Mouse (Mus musculus): ENCODE data around the gene F2rl3. TPM values are rescaled to one million over a fixed set of nuclear protein-coding genes. Genes with fewer than 3 reads are reported as not detected.

F2rl3 gene
- polyA plus RNA-seq, 1 experiment, result 0.38 TPM

DNA sequence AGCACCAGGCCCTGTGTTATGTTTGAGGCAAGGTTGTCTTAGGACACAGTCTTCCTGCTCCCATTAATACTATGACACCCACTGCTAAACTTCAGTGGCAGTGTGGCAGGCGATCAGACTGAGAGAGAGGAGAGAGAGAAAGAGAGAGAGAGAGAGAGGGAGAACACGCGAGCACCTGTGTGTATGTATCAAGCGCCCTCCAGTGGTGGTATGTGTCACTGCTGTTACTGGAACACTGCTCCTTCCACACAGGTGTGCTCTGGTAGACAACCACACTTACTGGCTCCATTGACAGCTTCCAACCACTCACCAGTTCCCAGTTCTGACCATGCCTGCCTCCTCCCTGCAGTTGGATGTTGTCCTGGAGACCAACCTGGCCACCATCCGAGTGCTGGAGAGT is 15.6 kb upstream of the F2rl3 start:
- TF ChIP-seq POLR2A (IDR thresholded peaks at IDR 0.05; ENCODE audit: extremely low read depth, insufficient read depth, low read length), result no peak
- TF ChIP-seq CTCF (IDR thresholded peaks at IDR 0.05; ENCODE audit: extremely low read depth, insufficient read depth, low read length), result peak; percentile 82
- Histone ChIP-seq H3K4me1 (ENCODE audit: control insufficient read depth, insufficient read depth, low read length) (no peaks in the 10 kb centered on the region), H3K4me3 (ENCODE audit: insufficient read depth, low read length) (no peak overlapping the region)

DNA sequence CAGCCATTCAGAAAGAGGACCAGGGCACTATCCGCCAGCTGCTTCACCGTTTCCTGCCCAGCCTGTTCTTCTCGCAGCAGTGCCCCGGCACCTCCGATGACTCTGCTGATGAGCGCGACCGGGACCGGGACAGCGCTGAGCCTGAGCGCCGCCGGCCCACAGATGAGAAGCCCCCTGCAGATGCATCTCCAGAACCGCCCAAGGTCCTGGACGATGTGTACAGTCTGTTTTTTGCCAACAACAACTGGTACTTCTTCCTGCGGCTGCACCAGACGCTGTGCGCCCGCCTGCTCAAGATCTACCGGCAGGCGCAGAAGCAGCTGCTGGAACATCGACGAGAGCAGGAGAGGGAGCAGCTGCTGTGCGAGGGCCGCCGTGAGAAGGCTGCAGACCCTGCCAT is 11.8 kb upstream of the F2rl3 start:
- no peak overlapping the region for H3K27ac ChIP-seq (ENCODE audit: insufficient read depth, low read length)
- no peak overlapping the region for H3K4me3 ChIP-seq (ENCODE audit: insufficient read depth, low read length)
- no peak for TF ChIP-seq POLR2A (IDR thresholded peaks at IDR 0.05; ENCODE audit: extremely low read depth, insufficient read depth, low read length)
- no peak for TF ChIP-seq CTCF (IDR thresholded peaks at IDR 0.05; ENCODE audit: extremely low read depth, insufficient read depth, low read length)
- no peaks in the 10 kb centered on the region for H3K4me1 ChIP-seq (ENCODE audit: control insufficient read depth, insufficient read depth, low read length)

More for the DNA sequence above, 15.6 kb upstream of the F2rl3 start:
- H3K27ac ChIP-seq (ENCODE audit: insufficient read depth, low read length), result no peak overlapping the region

DNA sequence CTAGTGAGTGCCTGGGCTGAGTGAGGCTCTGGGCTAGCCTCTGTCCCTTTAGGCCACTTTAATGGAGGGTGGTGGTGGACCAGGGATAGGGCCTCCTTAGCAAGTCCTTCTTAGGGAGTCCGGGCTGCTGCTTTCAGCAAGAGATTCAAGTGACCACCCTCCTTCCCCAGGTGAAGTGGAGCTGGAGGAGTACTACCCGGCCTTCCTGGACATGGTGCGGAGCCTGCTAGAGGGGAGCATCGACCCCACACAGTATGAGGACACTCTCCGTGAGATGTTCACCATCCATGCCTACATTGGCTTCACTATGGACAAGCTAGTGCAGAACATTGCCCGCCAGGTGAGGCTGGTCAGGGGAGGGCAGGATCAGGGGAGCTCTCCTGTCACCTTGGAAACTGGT is 11.4 kb upstream of the F2rl3 start:
- no peaks in the 10 kb centered on the region for H3K4me1 ChIP-seq (ENCODE audit: control insufficient read depth, insufficient read depth, low read length)
- no peak overlapping the region for H3K4me3 ChIP-seq (ENCODE audit: insufficient read depth, low read length)
- TF ChIP-seq POLR2A (IDR thresholded peaks at IDR 0.05; ENCODE audit: extremely low read depth, insufficient read depth, low read length) (no peak), CTCF (IDR thresholded peaks at IDR 0.05; ENCODE audit: extremely low read depth, insufficient read depth, low read length) (no peak)
- H3K27ac ChIP-seq (ENCODE audit: insufficient read depth, low read length), result no peak overlapping the region

DNA sequence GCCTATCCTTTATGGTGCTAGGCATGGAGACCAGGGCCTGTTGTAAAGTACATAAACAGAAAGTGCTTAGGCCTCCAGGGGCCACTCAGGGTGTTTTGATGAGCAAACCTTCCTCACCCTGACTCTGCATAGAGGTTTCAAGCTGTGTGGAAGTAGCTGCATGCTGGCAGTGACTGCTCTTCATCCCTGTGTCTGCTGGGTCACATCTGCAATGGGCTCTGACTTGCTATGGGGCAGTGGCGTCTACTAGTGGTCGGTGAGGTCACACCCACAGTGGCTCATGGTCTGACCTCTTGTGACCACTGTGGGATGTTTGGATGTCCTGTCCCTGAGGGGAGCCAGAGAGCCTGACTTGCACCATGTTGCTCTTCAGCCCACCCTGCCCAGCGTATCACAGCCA is 10.6 kb upstream of the F2rl3 start:
- Histone ChIP-seq H3K4me1 (ENCODE audit: control insufficient read depth, insufficient read depth, low read length) (no peaks in the 10 kb centered on the region), H3K4me3 (ENCODE audit: insufficient read depth, low read length) (no peak overlapping the region)

DNA sequence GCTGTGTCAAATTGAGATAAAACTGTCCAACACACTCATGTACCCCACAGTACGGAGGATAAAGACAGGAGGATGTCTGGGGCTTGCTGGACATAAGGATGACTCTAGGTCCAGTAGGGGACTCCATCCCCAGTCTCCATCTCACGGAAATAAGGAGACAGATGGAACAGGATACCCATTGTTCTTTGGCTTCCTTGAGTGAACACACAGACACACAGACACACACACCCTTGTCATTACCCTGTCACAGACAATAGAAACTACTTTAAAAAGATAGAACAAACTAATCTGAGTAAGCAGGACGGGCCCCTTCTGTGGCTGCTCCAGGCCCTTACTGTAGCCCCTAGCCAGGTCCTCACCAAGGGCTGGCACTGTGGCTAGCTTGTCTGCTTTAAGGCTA is 9.4 kb upstream of the F2rl3 start:
- TF ChIP-seq POLR2A (IDR thresholded peaks at IDR 0.05; ENCODE audit: extremely low read depth, insufficient read depth, low read length) (no peak), CTCF (IDR thresholded peaks at IDR 0.05; ENCODE audit: extremely low read depth, insufficient read depth, low read length) (no peak)
- H3K27ac ChIP-seq (ENCODE audit: insufficient read depth, low read length), result no peak overlapping the region

More for the DNA sequence above, 10.6 kb upstream of the F2rl3 start:
- H3K27ac ChIP-seq (ENCODE audit: insufficient read depth, low read length), result no peak overlapping the region
- TF ChIP-seq CTCF (IDR thresholded peaks at IDR 0.05; ENCODE audit: extremely low read depth, insufficient read depth, low read length) (no peak), POLR2A (IDR thresholded peaks at IDR 0.05; ENCODE audit: extremely low read depth, insufficient read depth, low read length) (no peak)

DNA sequence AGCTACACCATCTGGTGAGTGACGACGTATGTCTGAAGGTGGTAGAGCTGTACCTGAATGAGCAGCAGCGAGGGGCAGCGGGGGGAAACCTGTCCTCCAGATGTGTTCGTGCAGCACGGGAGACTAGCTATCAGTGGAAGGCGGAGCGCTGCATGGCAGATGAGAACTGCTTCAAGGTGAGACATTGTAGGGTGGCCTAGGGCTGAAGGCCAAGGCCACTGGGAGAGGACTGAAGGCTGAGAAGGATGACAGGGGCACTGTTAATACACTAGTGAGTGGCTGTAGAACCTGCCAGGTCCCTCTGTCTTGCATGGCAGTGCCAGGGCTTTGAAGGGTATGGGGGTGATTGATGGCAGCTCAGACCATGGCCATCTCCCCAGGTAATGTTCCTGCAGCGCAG is 8.5 kb upstream of the F2rl3 start:
- Histone ChIP-seq H3K4me3 (ENCODE audit: insufficient read depth, low read length) (no peak overlapping the region), H3K4me1 (ENCODE audit: control insufficient read depth, insufficient read depth, low read length) (no peaks in the 10 kb centered on the region), H3K27ac (ENCODE audit: insufficient read depth, low read length) (no peak overlapping the region)
- no peak for TF ChIP-seq POLR2A (IDR thresholded peaks at IDR 0.05; ENCODE audit: extremely low read depth, insufficient read depth, low read length)
- no peak for TF ChIP-seq CTCF (IDR thresholded peaks at IDR 0.05; ENCODE audit: extremely low read depth, insufficient read depth, low read length)

More for the DNA sequence above, 9.4 kb upstream of the F2rl3 start:
- Histone ChIP-seq H3K4me1 (ENCODE audit: control insufficient read depth, insufficient read depth, low read length) (no peaks in the 10 kb centered on the region), H3K4me3 (ENCODE audit: insufficient read depth, low read length) (no peak overlapping the region)

DNA sequence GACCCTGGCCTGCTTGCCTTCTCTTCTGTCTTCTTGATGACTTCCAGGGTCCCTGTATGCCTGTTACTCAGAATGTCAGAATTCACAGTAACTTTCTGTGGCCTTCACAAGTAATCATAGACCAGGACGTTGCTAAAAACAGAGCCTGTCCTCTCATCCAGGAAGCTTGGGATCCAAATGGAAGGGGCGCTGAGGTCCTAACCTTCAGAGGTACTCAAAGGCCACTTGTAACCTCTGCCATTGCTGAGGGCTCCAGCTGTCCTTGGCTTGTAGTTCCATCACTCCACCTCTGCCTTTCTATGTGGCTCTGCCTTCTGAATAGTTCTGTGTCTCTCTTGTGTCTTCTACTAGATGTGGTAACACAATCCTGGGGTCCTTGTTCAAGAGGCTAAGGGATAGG is 7.9 kb upstream of the F2rl3 start:
- H3K4me3 ChIP-seq (ENCODE audit: insufficient read depth, low read length), result no peak overlapping the region
- no peak overlapping the region for H3K27ac ChIP-seq (ENCODE audit: insufficient read depth, low read length)
- H3K4me1 ChIP-seq (ENCODE audit: control insufficient read depth, insufficient read depth, low read length), result no peaks in the 10 kb centered on the region
- TF ChIP-seq POLR2A (IDR thresholded peaks at IDR 0.05; ENCODE audit: extremely low read depth, insufficient read depth, low read length) (no peak), CTCF (IDR thresholded peaks at IDR 0.05; ENCODE audit: extremely low read depth, insufficient read depth, low read length) (no peak)

DNA sequence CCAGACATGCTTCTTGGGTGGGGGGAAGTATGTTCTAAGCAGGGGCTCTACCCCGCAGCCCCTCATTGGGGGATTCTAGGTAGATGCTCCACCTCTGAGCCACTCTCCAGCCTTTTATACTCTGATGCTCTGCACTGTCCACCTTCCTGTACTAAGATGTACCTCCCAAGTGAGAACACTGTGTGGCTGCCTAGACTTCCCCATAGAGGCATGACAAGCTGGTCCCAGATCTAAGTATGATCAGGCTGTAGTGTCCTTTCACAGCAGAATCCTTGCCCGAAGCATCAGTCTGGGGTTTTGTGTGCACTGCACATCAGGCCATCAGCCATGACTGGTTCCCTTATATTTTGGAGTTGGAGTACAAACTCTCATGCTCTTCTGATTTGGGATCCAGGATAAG is 5.6 kb upstream of the F2rl3 start:
- Histone ChIP-seq H3K4me3 (ENCODE audit: insufficient read depth, low read length) (no peak overlapping the region), H3K27ac (ENCODE audit: insufficient read depth, low read length) (no peak overlapping the region), H3K4me1 (ENCODE audit: control insufficient read depth, insufficient read depth, low read length) (no peaks in the 10 kb centered on the region)
- TF ChIP-seq CTCF (IDR thresholded peaks at IDR 0.05; ENCODE audit: extremely low read depth, insufficient read depth, low read length) (no peak), POLR2A (IDR thresholded peaks at IDR 0.05; ENCODE audit: extremely low read depth, insufficient read depth, low read length) (no peak)

DNA sequence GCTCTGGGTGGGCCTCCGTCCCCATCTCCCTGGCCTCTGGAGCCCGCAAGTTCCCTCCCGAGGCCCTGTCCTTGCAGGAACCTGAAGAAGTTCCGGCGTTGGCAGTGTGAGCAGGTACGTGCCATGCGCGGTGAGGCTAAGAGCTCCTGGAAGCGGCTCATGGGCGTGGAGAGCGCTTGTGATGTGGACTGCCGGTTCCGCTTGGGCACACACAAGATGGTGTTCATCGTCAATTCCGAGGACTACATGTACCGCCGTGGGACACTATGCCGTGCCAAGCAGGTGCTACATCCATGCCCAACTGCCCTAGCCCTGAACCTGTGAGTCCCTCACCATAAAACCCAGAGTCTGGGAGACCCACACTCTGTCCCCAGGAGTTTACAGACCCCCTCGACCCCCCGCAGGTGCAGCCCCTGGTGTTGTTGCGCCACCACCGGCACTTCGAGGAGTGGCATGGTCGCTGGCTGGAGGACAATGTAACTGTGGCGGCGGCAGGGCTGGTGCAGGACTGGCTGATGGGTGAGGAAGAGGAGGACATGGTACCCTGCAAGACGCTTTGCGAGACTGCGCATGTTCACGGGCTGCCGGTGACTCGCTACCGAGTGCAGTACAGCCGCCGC is 4.8 kb upstream of the F2rl3 start:
- TF ChIP-seq POLR2A (IDR thresholded peaks at IDR 0.05; ENCODE audit: extremely low read depth, insufficient read depth, low read length), result no peak
- TF ChIP-seq CTCF (IDR thresholded peaks at IDR 0.05; ENCODE audit: extremely low read depth, insufficient read depth, low read length), result no peak
- no peak overlapping the region for H3K27ac ChIP-seq (ENCODE audit: insufficient read depth, low read length)
- no peak overlapping the region for H3K4me3 ChIP-seq (ENCODE audit: insufficient read depth, low read length)
- H3K4me1 ChIP-seq (ENCODE audit: control insufficient read depth, insufficient read depth, low read length), result no peaks in the 10 kb centered on the region

DNA sequence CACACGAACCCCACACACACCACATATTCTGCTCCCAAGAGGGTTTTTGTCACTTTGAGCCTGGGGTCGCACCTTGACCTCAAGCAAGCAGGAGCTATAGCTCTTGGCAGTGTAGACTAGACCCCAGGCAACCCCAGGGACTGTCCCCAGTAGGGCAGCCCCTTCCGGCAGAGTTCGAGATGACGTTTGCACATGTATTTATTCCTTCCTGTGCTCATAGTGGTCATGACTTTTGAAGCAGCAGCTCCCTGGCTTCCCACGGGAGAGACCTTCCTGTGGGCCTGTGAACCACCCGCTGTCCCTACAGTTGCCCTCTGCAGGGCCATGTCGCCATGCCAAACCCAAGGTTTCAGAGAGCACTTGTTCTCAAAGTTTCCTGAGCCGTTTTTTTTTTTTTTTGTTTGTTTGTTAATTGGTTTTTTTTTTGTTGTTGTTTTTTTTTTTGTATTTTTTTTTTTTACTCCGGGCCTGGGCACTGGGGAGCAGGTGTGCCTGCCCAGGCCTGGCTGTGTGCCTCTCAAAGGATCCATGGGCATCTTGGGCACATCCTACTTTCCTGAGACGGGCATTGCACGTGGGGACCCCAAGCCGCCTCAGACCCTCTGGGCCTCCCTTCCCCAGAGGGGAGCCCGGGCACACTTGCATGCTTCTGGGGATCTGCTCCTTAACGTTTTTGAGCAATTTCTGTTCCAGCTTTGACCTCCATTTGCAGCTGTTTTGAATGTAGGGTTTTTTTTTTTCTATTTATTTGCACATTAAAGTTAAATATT is 4.1 kb upstream of the F2rl3 start:
- Histone ChIP-seq H3K4me1 (ENCODE audit: control insufficient read depth, insufficient read depth, low read length) (no peaks in the 10 kb centered on the region), H3K27ac (ENCODE audit: insufficient read depth, low read length) (no peak overlapping the region), H3K4me3 (ENCODE audit: insufficient read depth, low read length) (no peak overlapping the region)
- no peak for TF ChIP-seq POLR2A (IDR thresholded peaks at IDR 0.05; ENCODE audit: extremely low read depth, insufficient read depth, low read length)
- no peak for TF ChIP-seq CTCF (IDR thresholded peaks at IDR 0.05; ENCODE audit: extremely low read depth, insufficient read depth, low read length)

Data from cortical plate, adult 2 months (tissue).